Mouse (Mus musculus) adrenal gland, adult 8-10 months (tissue): ENCODE results near the gene Capsl. TPM values are rescaled to one million over a fixed set of nuclear protein-coding genes. Genes with fewer than 3 reads are reported as not detected.

ENCODE experiments used
- DNase-seq: peaks from one replicate; pipeline ENCODE4 v3.0.0; 2022
- total RNA-seq, 4 experiments: library from RNA; stranded (reverse); gene quantifications; 2 replicates each; pipeline ENCODE4 v1.2.4; 2022

Gene Capsl
- not detected for total RNA-seq

DNA sequence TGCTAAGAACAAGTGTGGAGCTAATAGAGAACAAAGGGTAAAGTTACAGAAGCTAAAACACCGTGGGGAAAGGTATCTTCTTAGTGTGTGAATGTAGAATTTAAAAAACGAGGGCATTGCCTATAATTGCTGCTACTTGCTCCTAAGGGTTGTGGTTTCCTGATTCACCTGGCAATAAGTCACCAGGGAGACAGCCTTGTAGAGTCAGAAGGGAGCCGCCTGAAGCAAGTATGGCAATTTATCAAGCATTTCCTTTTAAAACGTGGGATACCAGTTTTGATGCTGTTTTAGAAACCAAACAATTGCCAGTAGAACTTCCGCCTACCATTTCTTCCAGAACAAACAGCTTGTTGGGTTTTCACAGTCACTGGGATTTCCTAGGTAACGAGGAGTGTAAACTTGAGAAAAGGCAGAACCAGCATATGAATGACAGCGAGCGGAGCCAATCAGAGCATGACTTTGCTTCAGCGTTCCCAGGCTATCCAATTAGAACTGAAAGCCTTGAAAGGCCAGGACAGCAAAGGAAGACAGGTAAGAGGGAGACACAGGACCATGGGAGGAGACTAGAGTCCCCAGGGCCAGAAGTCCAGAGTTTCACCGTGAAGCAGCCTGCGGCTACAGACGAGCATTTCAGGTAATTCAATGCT lies at the start of gene Capsl:
Gene Capsl, plus strand, starts transcription at position 495 of the 647 bp plus-strand sequence.
- DNase-seq: peak; percentile 4

DNA sequence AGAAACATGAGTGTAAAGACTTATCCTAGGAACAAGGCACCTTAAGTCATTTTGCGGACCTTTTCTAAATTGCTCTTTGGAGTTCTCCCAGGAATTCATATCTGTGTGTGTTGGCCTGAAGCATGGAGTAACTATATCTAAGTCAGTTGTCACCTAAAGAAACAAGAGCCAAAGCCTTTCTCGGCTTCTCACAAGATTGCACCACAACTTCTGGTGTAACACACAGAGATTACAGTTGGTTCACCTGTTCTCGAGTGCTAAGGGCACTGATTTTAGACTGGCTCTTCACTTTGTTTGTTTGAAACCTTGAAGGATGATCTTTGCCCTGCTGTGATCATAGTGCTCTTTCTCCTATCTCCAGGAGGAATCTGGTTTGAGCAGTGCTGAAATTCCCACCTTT lies 26.4 kb upstream of the Capsl start:
- DNase-seq: no peak

DNA sequence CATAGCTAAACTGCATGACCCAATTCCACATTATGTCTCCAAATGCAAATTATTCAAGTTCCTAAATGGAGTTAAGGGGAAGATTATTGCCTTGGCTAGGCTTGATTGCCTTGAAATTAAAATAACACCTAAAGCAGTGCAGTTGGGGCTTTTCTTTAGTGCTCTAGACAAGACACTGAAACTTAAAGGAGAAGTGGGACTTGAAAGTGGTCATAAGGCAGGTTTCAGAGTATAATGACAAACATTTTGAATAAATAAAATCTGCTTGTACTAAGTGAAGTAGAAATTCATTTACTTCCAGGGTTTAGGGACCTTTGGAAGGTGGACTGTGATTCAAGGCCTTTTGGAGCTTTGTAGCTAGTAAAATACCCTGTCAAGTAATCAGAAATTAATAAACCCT lies 14.7 kb upstream of the Capsl start:
- no peak for DNase-seq

DNA sequence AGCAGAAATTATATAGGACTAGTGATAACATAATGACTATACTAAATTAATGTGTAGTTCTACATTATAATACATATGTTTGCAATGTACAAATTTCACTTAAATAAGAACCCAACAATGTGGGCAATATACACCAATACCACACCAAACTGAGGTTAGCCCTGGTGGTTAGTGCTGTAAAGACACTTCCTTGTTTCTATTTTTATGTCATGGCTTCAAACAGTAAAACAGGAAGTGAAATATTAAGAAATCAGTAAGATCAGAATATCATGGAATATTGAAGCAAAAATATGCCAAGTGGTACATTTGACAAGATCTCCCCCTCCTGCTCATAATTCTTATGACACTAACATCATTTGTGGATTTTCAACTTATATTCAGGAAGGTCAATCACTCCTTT lies 8.0 kb upstream of the Capsl start:
- DNase-seq: no peak

DNA sequence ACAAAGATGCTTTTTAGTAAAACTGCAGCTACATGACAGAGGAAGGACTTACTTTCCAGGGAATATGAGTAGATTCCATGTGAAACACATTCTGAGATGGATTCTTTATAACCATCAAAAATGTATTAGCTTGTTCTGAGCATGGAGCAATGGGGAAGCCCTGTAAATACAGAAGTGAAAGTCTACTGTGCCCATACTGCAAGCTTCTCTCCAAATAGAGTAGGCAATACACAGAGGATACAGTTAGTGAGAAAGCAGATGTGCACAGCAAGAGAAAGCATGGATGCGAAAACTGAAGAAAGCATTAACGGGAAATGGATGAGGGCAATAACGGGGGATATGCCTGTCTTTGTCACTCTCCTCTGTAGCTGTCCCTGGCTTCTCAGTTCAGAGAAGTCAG lies 6.0 kb upstream of the Capsl start:
- DNase-seq: no peak

DNA sequence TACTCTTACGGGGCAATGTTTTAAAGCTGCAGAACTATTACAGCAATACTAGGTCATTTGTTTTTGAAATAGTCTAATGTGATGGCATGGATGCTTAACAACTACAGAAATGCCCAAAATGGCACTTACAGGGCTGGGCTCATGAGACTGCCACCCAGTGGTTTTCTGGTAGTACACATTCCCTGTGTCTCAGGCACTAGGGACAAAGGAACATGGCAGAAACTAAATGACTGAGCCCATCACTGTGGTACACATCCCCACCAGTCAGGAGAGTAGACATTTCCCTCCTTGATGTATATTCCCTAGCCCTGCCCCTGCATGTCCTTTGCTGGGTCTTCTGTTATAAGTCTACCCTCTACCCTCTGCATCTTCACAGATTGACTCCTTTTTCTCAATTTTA lies 16.2 kb downstream of the Capsl start:
- DNase-seq: no peak

DNA sequence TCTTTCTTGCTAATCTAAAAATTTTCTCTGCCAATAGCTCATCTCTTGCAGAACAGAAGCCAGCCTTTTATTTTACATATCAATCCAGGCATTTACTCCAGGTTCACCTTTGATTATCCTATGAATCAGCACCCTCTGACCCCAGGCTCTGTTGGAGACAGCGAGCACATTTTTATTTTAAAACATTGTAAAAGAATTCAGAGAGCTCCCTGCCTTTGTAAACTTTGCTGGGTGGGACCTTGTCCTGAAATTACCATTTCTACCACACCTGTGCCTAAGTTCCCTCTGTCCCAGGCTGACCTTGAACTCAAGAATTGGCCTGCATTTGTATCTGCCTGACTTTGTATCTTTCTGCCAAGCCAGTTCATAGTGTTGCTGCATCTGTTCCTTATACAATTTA lies 17.0 kb downstream of the Capsl start:
- DNase-seq: no peak

DNA sequence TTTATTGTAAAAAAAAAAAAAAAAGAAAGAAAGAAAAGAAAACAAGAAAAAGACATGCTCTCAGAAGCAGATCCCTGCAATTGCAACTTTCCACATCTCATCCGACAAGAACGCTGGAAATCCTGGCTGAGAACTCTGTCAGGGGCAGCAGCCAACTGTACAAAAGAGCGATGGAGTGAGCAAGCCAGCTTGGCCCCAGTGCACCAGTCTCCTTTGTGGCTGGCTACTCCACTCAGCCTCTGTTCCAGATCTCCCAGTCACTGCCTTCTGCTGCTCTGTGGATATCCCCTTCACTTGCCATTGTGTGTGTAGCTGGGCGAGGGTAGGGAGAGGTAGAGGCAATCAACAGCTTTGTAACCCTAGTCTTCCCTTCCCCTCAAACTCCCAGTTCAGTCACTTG lies 18.4 kb downstream of the Capsl start:
- DNase-seq: peak; percentile 9

DNA sequence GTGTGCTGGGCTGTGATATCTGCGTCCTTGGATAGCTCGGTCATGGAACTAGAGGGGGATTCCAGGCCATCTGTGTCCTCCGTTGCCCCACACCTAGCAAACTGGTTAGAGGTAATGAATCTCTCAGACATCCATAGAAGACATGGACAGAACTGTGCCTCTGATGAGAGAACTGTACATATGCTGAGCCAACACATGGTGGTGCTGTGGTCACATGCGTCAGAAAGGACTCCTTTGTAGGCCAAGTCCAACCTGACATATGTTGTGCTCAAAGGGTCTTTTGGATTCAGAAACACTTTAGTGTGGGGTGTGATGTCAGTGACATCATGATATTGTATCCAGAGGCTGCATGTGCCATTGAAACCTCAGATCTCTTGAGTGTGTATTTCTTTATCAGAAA lies 19.4 kb downstream of the Capsl start:
- DNase-seq: peak; percentile 17

DNA sequence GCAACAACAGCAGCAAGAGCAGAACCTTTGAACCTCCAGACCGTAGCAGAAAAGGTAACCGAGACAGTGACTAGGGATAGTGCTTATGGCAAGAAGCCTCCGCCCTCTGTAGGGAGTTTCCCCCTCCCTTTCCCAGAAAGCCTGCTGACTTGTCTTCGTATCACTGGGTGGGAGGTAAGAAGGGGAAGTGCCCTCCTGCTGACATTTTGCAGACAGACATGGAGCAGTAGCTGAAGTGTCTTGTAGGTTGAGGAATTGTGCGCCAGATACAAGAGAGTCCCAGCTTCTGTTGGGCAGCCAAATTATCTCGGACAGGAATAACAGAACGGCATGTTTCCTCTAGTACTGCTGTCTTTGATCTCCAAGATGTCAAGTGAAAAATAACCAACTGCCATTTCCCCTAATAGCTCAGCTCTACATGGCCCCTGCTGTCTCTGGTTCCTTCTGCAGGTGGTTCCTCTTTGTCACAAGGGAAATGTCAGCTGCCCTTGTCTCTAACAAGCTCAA lies 27.7 kb downstream of the Capsl start:
- no peak for DNase-seq

DNA sequence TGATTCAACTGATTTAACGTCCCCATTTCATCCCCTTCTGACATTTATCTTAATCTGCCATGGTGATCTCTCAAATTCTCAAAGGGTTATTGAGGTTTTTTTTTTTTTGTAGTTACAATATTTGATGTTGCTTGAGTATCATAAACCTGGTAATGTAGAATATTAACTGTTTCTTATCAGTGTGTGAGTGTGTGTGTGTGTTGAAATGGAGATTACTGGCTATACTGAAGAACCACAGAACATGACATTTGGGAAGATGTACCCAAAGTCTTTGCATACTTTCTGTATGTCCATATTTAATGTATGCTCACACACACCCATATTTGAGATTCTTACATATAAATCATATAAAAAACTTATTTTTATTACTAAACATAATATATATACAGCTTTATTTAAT lies 28.2 kb downstream of the Capsl start:
- no peak for DNase-seq

DNA sequence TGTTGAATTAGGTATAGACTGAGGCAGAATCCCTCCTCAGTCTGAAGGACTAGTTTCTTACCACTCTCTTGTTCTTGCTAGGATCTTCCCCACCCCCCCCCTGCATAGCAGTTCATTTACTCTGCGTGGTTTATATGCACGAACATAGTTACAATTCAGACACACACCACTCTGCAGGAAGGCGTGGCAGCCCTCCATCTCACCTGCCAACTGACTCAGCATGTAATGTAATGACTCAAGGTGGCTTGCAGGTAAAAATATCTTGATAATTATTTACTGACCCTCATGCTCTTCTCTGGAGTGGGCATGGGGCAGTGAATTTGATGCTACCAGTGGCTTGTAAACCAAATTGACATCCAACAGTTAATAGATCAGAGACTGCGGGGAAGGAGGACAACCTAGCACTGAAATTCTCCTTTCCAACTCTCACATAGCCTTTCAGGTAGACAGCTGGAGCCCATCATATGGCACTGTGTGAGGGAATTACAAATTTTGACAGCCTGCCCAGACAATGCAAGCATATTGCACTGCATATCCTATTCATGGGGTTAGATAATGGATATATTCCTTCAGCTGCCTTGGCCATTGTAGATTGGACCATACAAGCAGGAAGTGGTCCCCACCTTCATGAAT lies 35.3 kb downstream of the Capsl start:
- DNase-seq: no peak

DNA sequence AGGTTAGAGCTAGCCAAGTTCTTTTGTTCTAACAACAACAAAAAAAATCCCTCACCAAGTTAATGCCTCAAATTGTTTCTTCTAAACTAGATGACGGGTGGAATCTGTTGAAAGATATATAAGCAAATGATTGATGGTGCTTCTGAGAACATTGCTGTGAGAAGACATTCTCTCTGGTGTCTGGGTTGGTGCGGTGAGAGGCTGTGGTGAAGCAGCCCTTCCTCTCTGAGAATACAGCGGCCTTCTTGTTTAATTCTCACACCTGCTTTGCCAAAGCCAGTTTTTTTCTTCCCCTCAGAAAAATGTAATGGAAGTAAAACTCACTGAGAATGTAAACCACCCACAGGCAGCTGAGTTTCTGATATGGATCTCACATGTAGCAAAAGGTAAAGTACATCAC lies 36.3 kb downstream of the Capsl start:
- DNase-seq: no peak

DNA sequence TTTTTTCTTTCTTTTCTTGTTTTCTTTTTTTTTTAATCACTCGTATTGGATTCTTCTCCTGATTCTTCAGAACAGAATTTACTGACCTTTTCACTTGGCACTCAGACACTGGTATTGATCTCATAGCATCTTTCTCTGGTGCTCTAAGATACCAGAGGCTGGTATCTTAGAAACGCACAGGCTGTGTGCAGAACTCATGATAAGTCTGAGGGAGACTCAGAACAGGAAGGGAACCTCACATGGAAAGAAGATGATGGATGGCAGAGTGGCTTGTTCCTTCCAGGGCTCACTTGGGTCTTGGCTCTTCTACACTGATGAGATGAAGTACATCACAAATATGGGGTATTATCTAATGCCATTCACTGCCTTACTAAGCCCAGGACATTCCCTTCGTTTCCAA lies 36.8 kb downstream of the Capsl start:
- no peak for DNase-seq

DNA sequence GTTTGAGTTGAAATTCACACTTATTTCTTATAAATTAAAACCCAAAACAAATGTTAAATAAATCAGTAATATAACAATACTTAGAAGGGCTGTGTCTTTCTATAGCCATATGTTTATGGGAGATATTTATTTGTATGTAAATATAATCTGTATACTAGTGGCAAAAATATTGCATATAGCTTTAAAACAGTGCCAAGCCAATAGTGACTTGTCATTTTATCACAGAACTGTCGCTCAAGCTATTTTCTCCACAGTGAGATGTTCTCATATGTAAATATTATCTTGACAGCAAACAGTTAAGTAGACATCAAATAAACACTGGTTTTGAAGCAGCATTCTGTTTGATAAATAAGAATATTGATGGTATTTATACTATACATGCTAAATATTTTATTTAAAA lies 37.4 kb downstream of the Capsl start:
- DNase-seq: no peak

DNA sequence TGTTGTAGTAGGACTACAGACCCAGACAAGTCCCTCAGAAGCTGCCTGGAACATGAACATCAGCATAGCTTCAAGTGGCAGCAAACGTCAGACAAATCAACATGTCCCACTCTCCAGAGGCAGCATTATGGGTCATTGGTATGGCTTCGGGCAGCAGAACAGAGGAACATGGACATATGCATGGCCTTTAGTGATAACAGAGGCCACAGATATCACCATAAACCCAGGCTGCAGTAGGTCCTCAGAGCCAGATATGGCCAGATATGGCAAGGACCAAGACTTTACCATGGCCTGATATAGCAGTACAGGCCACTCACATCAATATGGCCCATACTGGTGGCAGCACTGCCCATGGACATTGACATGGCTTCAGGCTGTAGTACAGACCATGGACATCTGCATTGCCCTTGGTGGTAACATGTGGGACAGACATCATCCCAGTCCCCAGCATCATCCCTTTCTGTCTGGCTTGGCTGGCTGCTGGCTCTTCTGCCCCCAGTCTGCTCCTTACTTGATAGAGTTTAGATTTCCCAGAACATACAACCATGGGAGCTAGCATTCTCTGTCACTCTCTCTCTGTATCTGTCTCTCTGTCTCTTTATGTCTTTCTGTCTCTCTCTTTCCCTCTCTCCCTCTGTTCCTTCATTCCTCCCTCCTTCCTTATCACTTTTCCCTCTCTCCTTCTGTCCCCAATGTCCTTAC lies 53.7 kb downstream of the Capsl start:
- DNase-seq: no peak

DNA sequence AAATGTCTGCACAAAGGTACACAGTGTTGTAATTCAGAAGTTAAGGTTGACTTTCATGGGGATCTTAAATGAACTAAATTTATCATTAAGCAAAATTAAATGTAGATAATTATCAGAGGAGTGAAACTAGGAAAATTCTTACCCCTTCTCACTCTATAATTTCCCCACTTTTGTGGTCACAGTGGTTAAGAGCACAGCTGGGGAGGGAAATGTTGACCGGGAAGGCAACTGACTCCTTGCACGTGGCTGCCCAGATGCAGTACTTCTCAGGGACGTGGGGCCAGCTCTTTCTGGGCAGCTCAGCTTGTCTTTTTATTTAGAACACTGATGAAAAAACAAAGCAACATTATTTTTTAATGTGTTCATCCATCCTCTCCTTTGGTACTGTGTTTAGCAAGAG lies 56.2 kb downstream of the Capsl start:
- DNase-seq: no peak

Other genes starting within 250 kb of the Capsl start
- 1 to 10 TPM in 1 of 4 experiments, not detected in 3; 1.1 TPM for gene Ugt3a1, start 159.1 kb upstream of the Capsl start, total RNA-seq
- under 1 TPM in 3 of 4 experiments, not detected in 1; 0.09 to 0.40 (median 0.18) TPM for gene Ugt3a2, start 100.5 kb upstream of the Capsl start, total RNA-seq
- gene Il7r, start 94.1 kb downstream of the Capsl start, total RNA-seq: 1 to 10 TPM in 2 of 4 experiments, under 1 TPM in 2; 0.44 to 1.8 (median 1.0) TPM